Mouse (Mus musculus): ENCODE measurements around the gene Serpina3f.

GRCm38 (mm10) chr12:104213689-104214444, 477 bp upstream of the Serpina3f start:
- TF ChIP-seq GATA1 (IDR thresholded peaks at IDR 0.05; ENCODE audit: borderline replicate concordance, low read length), result no peak
- TF ChIP-seq FLI1 (IDR thresholded peaks at IDR 0.05; ENCODE audit: low read length), result no peak

Measured in megakaryocyte, embryonic 14.5 days (primary cell).